11 mouse cellular contexts compared by ENCODE assay signal in genomic region chr4:107921152-107921695, GRCm38 (mm10). TPM values are rescaled to one million over a fixed set of nuclear protein-coding genes. Genes with fewer than 3 reads are reported as not detected.
DNase-seq lines count a peak whose midpoint lies in the region; ATAC-seq and TF ChIP-seq lines count a peak whose summit lies in the region.
"Had no signal": no experiment of that assay in that cellular context is flagged by ENCODE, and none has a peak within 500 bp of the region (broad histone marks: within the 10 kb centered on the region; RNA-seq: fewer than 3 reads in every experiment).

No protein-coding gene starts in this region.

- peak; percentile 32 for DNase-seq in embryonic facial prominence, embryonic 14.5 days (ENCODE audit: low spot score)
- DNase-seq in embryonic facial prominence, embryonic 10.5 days (ENCODE audit: low spot score): no peak
- peak; percentile 9 to 19 for DNase-seq in spleen, postnatal 36 days (ENCODE audit: low spot score in 2 of 2)
- no peak for DNase-seq in spleen, adult 18-20 months
- DNase-seq in kidney, postnatal 4 days: peak; percentile 77 to 81
- DNase-seq in stomach, postnatal 0 days (ENCODE audit: low spot score): peak; percentile 63
- DNase-seq in Muller cell, postnatal 12 days (ENCODE audit: inconsistent ontology term): no peak

- peaks cover 15% of the 10 kb centered on the region for H3K4me1 ChIP-seq in embryonic facial prominence, embryonic 14.5 days (ENCODE audit: control insufficient read depth, insufficient read depth, low read length)
- peaks cover 16% of the 10 kb centered on the region for H3K4me1 ChIP-seq in embryonic facial prominence, embryonic 10.5 days
- 0 out of 2 replicates have a peak, but pooled peaks cover 6% of the 10 kb centered on the region for H3K4me1 ChIP-seq in stomach, postnatal 0 days (replicated peaks; ENCODE audit: control insufficient read depth, insufficient read depth)

- TF ChIP-seq CTCF in stomach, postnatal 0 days (IDR thresholded peaks at IDR 0.05; ENCODE audit: low read depth): no peak

- no peak overlapping the region for H3K4me3 ChIP-seq in embryonic facial prominence, embryonic 14.5 days (ENCODE audit: low read depth, low read length)
- no peak overlapping the region for H3K4me3 ChIP-seq in embryonic facial prominence, embryonic 10.5 days
- no peak overlapping the region for H3K4me3 ChIP-seq in stomach, postnatal 0 days (ENCODE audit: low read depth, low read length)
- H3K4me3 ChIP-seq: limb, embryonic 12.5 days had no signal

- no peak for TF ChIP-seq EP300 in stomach, postnatal 0 days (optimal IDR thresholded peaks at IDR 0.05)

- H3K9ac ChIP-seq in embryonic facial prominence, embryonic 14.5 days (ENCODE audit: low read depth, low read length): no peak overlapping the region
- H3K9ac ChIP-seq in stomach, postnatal 0 days (ENCODE audit: low read length): no peak overlapping the region
- H3K9ac ChIP-seq: limb, embryonic 12.5 days had no signal

- no peak overlapping the region for H3K27ac ChIP-seq in embryonic facial prominence, embryonic 14.5 days (replicated peaks; ENCODE audit: low read depth, low read length)
- no peak overlapping the region for H3K27ac ChIP-seq in embryonic facial prominence, embryonic 10.5 days (replicated peaks)
- H3K27ac ChIP-seq in stomach, postnatal 0 days (replicated peaks): peak overlapping the region; percentile 95
- H3K27ac ChIP-seq: limb, embryonic 12.5 days had no signal

- no peak overlapping the region for H3K4me2 ChIP-seq in embryonic facial prominence, embryonic 14.5 days (ENCODE audit: low read depth, low read length)
- peak overlapping the region; percentile 78; the same call in 1 of the 2 replicates for H3K4me2 ChIP-seq in stomach, postnatal 0 days (replicated peaks; ENCODE audit: low read depth)

- H3K27me3 ChIP-seq in embryonic facial prominence, embryonic 14.5 days (replicated peaks; ENCODE audit: control insufficient read depth, insufficient read depth, low read length): no peaks in the 10 kb centered on the region
- no peaks in the 10 kb centered on the region for H3K27me3 ChIP-seq in embryonic facial prominence, embryonic 10.5 days (replicated peaks; ENCODE audit: low read depth, poor library complexity, severe bottlenecking)
- H3K27me3 ChIP-seq in stomach, postnatal 0 days (ENCODE audit: control insufficient read depth, insufficient read depth, low read length): no peaks in the 10 kb centered on the region
- H3K27me3 ChIP-seq: limb, embryonic 12.5 days had no signal

- H3K9me3 ChIP-seq in embryonic facial prominence, embryonic 14.5 days (ENCODE audit: control insufficient read depth, low read length): no peaks in the 10 kb centered on the region
- H3K9me3 ChIP-seq in embryonic facial prominence, embryonic 10.5 days: no peaks in the 10 kb centered on the region
- no peaks in the 10 kb centered on the region for H3K9me3 ChIP-seq in stomach, postnatal 0 days (ENCODE audit: control insufficient read depth, low read length)
- H3K9me3 ChIP-seq: limb, embryonic 12.5 days had no signal

- ATAC-seq in embryonic facial prominence, embryonic 14.5 days (ENCODE audit: low read depth): no peak
- ATAC-seq in stomach, postnatal 0 days (ENCODE audit: low FRiP score, low TSS enrichment): no peak; the same call in 1 of the 2 replicates
- ATAC-seq in frontal cortex, adult (ENCODE audit: low TSS enrichment): no peak

- 68% methylated on average over 8 of the region's 8 CpGs for WGBS in embryonic facial prominence, embryonic 14.5 days
- WGBS in embryonic facial prominence, embryonic 10.5 days: 90% methylated on average over 8 of the region's 8 CpGs
- 51% methylated on average over 8 of the region's 8 CpGs for WGBS in stomach, postnatal 0 days

- 0 out of 2 replicates have a peak, but pooled peaks cover 7% of the 10 kb centered on the region for H3K36me3 ChIP-seq in embryonic facial prominence, embryonic 14.5 days (ENCODE audit: control insufficient read depth, insufficient read depth, low read length)
- H3K36me3 ChIP-seq in embryonic facial prominence, embryonic 10.5 days (replicated peaks): peaks cover 7% of the 10 kb centered on the region; the same call in 1 of the 2 replicates
- H3K36me3 ChIP-seq in stomach, postnatal 0 days (ENCODE audit: control insufficient read depth, insufficient read depth, low read length): no peaks in the 10 kb centered on the region
- H3K36me3 ChIP-seq: limb, embryonic 12.5 days had no signal

RNA-seq across cellular contexts. Expression of gene Cpt2, which starts 2.2 kb away (rescaled TPM):
- 32.4 and 36.3 TPM in 2 replicates for polyA plus RNA-seq in embryonic facial prominence, embryonic 14.5 days (2014; fragmentation: Nextera tagmentation; extraction: Ambion mirVana)
- 35.7 and 38.4 TPM in 2 replicates for polyA plus RNA-seq in embryonic facial prominence, embryonic 10.5 days (2016; fragmentation: Nextera tagmentation; extraction: Ambion mirVana)
- 78.4 and 81.2 TPM in 2 replicates for polyA plus RNA-seq in stomach, postnatal 0 days (2015; fragmentation: Nextera tagmentation; extraction: Ambion mirVana)

RNA-seq across cellular contexts. Expression of gene 0610037L13Rik, which starts 31.6 kb away (rescaled TPM):
- polyA plus RNA-seq in embryonic facial prominence, embryonic 14.5 days (2014; fragmentation: Nextera tagmentation; extraction: Ambion mirVana): 158 and 164 TPM in 2 replicates
- 102 TPM in 2 replicates for polyA plus RNA-seq in embryonic facial prominence, embryonic 10.5 days (2016; fragmentation: Nextera tagmentation; extraction: Ambion mirVana)
- polyA plus RNA-seq in stomach, postnatal 0 days (2015; fragmentation: Nextera tagmentation; extraction: Ambion mirVana): 99.3 and 101 TPM in 2 replicates

RNA-seq across cellular contexts. Expression of gene Magoh, which starts 41.7 kb away (rescaled TPM):
- 171 and 176 TPM in 2 replicates for polyA plus RNA-seq in embryonic facial prominence, embryonic 14.5 days (2014; fragmentation: Nextera tagmentation; extraction: Ambion mirVana)
- 240 and 242 TPM in 2 replicates for polyA plus RNA-seq in embryonic facial prominence, embryonic 10.5 days (2016; fragmentation: Nextera tagmentation; extraction: Ambion mirVana)
- polyA plus RNA-seq in stomach, postnatal 0 days (2015; fragmentation: Nextera tagmentation; extraction: Ambion mirVana): 126 and 145 TPM in 2 replicates

RNA-seq across cellular contexts. Expression of gene Slc1a7, which starts 46.9 kb away (rescaled TPM):
- 0.17 TPM in 1 of 2 replicates, not detected in the other for polyA plus RNA-seq in embryonic facial prominence, embryonic 14.5 days (2014; fragmentation: Nextera tagmentation; extraction: Ambion mirVana)
- not detected in 2 replicates for polyA plus RNA-seq in embryonic facial prominence, embryonic 10.5 days (2016; fragmentation: Nextera tagmentation; extraction: Ambion mirVana)
- 0.07 and 0.10 TPM in 2 replicates for polyA plus RNA-seq in stomach, postnatal 0 days (2015; fragmentation: Nextera tagmentation; extraction: Ambion mirVana)
- polyA plus RNA-seq: heart, embryonic 14.5 days; limb, embryonic 12.5 days; neural tube, embryonic 11.5 days had no signal

Comparison
In these comparisons a context has a peak if more than half of its experiments do, and no peak if none do; other contexts are left out.
1. DNase-seq: peak in embryonic facial prominence, embryonic 14.5 days (single experiment), spleen, postnatal 36 days (2 of 2), kidney, postnatal 4 days (2 of 2) and stomach, postnatal 0 days (single experiment); none in embryonic facial prominence, embryonic 10.5 days (single experiment), spleen, adult 18-20 months (0 of 2) and Muller cell, postnatal 12 days (single experiment).